Mouse (Mus musculus) G1E (cell line): ENCODE measurements at regions not wholly inside any gene's neighbourhood (a gene's known extent, or its start where the extent isn't known, plus 50 kb on each side); places are given as distances from the start of the nearest gene placed in this dataset.

Experiments
- ATAC-seq: 2 replicates; pipeline ENCODE4 v1.8.0; 2016; ENCODE audit warnings: mild to moderate bottlenecking; ENCODE audit not compliant: insufficient number of reproducible peaks, poor library complexity, low FRiP score, severe bottlenecking; ENCODE audit errors: extremely low read depth
- DNase-seq: peaks from one replicate; pipeline ENCODE4 v3.0.0; 2012; ENCODE audit warnings: low spot score
- H3K27me3 ChIP-seq: 2 replicates; pipeline ENCODE4 v1.6.1; 2012; ENCODE audit warnings: mild to moderate bottlenecking, low read length, inconsistent platforms; ENCODE audit not compliant: insufficient read depth
- H3K36me3 ChIP-seq: replicated peaks from 2 replicates; pipeline ENCODE3; 2012; ENCODE audit warnings: mild to moderate bottlenecking, inconsistent platforms
- H3K4me1 ChIP-seq: 2 replicates; pipeline ENCODE4 v1.6.1; 2012; ENCODE audit warnings: low read depth, low read length, inconsistent platforms, mixed read lengths; ENCODE audit not compliant: insufficient read depth
- H3K4me3 ChIP-seq: 2 replicates; pipeline ENCODE4 v1.5.1; 2012; ENCODE audit warnings: low read depth, mild to moderate bottlenecking, inconsistent platforms, low read length, moderate library complexity, mixed read lengths
- H3K9me3 ChIP-seq: replicated peaks from 2 replicates; pipeline ENCODE4 v1.6.1; 2012; ENCODE audit warnings: inconsistent platforms
- CTCF ChIP-seq: IDR thresholded peaks from 2 replicates; pipeline ENCODE4 v1.5.1; 2012; ENCODE audit warnings: low read depth, low read length, inconsistent platforms, mixed read lengths
- GATA1 ChIP-seq: IDR thresholded peaks from 2 replicates; pipeline ENCODE4 v1.6.1; 2012; ENCODE audit warnings: borderline replicate concordance, low read length, inconsistent platforms, mixed read lengths
- GATA2 ChIP-seq: IDR thresholded peaks from 2 replicates; pipeline ENCODE4 v1.6.1; 2012; ENCODE audit warnings: low read depth, low read length, inconsistent platforms, borderline replicate concordance
- POLR2AphosphoS5 ChIP-seq: IDR thresholded peaks from 2 replicates; pipeline ENCODE4 v1.6.1; 2012; ENCODE audit warnings: low read depth, low read length, inconsistent platforms; ENCODE audit not compliant: insufficient replicate concordance
- TAL1 ChIP-seq: conservative IDR thresholded peaks from 2 replicates; pipeline ENCODE4 v1.6.1; 2012; ENCODE audit warnings: low read depth, low read length, inconsistent platforms, mixed read lengths

DNA sequence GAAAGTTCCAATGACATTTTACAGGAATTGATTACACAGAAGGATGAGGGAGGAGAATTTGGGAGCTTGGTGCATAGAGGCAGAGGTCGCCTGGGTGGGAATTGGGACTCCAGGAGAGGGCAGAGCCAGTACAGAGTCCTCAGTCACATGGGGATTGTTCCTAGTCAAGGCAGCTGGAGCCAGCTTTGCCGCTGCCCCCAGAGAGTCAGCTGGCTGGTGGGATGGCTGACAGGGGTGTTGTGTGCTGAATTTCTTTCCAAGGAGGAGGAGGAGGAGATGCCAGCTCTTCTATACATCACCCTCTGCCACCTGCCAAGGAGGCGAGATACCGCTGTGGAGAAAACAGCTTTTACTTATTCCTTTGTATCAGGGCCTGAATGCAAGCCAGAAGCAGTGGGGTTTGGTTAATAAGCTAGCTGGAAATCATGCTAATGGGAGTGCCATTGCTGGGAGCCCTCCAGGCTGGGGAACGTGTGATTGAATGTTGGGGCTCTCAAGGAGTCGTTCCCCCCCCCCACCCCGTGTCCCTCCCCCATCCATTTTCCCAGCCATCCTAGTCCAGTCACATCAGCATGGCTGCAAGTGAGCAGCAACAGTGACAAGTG lies 78.8 kb upstream of the Dlx2 start:
- Histone ChIP-seq H3K36me3 (no peaks in the 10 kb centered on the region), H3K4me1 (no peaks in the 10 kb centered on the region), H3K27me3 (peaks cover 19% of the 10 kb centered on the region; the same call in 1 of the 2 replicates), H3K4me3 (no peak overlapping the region), H3K9me3 (no peaks in the 10 kb centered on the region)
- ATAC-seq (no peak), DNase-seq (no peak)
- TF ChIP-seq TAL1 (no peak), GATA1 (no peak), CTCF (no peak), GATA2 (no peak), POLR2AphosphoS5 (no peak)

DNA sequence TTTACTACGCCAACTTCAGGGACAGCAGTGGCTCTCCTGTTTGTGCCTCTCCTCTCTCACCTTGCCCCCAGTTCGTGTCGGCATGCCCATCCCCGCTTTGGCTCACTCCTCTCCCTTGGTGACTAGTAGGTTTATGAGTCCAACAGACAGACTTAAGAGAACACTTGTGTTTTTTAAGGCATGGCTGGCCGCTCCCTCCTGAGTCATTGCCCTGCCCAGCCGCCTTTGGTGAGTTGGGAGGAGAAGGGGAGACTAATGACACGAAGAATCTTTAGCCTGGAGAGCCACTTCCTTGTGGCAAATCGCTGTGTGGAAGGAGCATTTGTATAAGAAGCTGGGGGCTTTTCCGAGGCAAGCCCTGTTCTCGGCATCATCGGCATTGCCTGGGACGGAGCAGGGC lies 79.8 kb upstream of the Dlx2 start:
- Histone ChIP-seq H3K9me3 (no peaks in the 10 kb centered on the region), H3K36me3 (no peaks in the 10 kb centered on the region), H3K4me3 (no peak overlapping the region), H3K4me1 (no peaks in the 10 kb centered on the region), H3K27me3 (peaks cover 19% of the 10 kb centered on the region; the same call in 1 of the 2 replicates)
- TF ChIP-seq POLR2AphosphoS5, result no peak
- no peak for TF ChIP-seq GATA2
- no peak for TF ChIP-seq CTCF
- no peak for TF ChIP-seq GATA1
- no peak for TF ChIP-seq TAL1
- ATAC-seq (no peak), DNase-seq (no peak)

DNA sequence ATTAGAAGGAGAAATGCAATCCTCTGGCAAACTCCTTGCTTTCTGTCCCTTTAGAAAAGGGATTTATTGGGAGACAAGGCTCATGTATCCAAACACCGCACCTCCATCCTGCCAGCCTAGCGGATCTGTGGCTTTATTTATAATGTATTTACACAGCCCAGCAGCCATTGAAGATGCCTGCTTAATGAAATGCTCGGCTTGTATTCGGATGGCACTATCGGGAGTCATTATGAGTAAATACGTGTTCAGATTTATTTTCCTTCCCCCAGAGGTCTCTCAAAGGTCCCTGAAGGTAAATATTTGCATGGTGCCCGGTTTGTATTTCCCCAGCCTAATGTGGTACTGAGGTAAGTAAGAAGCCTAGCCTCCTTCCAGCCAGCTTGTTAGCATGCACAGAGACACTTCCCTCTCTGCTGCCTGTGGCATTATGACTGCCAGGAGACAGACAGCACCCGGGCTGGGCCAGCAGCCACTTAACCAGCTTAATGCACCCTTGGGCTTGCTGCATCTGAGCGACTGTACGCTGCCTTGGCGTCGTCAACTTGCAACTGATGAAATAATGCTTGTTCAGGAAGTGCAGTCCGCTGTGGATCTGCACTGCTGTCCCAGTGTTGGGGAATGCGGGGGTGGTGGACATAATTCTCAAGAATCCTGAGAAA lies 80.7 kb upstream of the Dlx2 start:
- Histone ChIP-seq H3K27me3 (peaks cover 19% of the 10 kb centered on the region; the same call in 1 of the 2 replicates), H3K36me3 (no peaks in the 10 kb centered on the region), H3K9me3 (no peaks in the 10 kb centered on the region), H3K4me1 (no peaks in the 10 kb centered on the region), H3K4me3 (no peak overlapping the region)
- ATAC-seq (no peak), DNase-seq (no peak)
- TF ChIP-seq GATA1, result no peak

DNA sequence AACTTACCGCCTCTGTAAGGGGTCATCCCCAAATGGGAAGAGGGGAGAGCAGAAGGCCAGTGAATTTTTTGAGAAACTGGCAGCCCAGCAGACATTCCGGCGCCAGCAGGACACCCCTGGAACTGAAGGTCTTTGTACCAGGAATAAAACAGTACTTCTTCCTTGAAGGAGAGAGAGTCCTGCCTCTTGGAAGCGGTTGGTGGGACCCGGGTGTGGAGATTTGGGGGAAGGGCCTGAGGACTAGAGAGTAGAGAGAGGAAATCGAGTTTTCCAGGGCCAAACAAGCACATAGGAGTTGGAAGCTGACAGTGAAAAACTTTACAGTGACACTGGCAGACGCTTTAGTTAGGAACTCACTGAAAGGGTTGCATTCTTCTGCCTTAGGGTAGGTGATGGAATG lies 82.3 kb upstream of the Dlx2 start:
- TF ChIP-seq POLR2AphosphoS5 (no peak), CTCF (no peak), TAL1 (no peak), GATA1 (no peak), GATA2 (no peak)
- Histone ChIP-seq H3K4me1 (no peaks in the 10 kb centered on the region), H3K9me3 (no peaks in the 10 kb centered on the region), H3K4me3 (no peak overlapping the region), H3K27me3 (peaks cover 22% of the 10 kb centered on the region), H3K36me3 (no peaks in the 10 kb centered on the region)
- DNase-seq (no peak), ATAC-seq (no peak)

DNA sequence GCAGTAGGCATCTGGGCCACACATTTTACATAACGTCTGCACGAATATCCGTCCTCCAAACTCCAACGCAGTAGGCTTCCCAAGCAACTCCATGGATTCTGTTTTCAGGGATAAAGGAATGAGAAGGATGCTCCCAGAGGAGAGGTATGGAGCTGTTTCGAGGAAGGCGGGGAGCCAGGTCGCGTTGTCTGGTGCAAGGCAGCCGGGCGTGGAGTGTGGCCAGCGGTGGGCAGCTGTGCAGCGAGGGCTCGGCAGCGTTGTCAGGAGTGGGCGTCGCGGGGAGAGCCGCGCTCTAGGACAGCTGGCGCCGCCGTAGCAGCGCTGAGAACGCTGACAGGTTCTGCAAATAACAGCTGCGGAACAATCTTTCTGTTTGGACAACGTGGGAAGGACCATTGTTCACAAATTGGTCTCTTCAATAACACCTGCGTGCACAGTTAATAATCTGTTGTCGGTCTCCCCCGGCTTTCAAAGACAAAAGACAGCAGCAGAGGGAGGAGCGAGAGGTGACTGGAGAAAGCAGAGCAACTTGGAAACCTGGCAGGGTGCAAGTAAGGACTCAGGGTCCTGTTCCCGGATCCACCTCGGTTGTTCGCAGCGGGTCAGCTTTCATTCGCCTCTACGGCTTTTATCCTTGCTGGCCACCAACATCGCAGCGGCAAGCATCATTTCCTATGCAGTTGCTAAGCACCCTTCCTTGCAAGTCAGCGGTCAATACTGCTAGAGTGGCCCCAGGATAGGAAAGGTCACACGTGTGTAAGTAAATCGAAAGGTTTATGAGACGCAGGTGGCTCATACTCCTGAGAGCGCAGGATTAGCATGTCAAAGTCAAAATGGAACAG lies 83.0 kb upstream of the Dlx2 start:
- Histone ChIP-seq H3K4me1 (no peaks in the 10 kb centered on the region), H3K36me3 (no peaks in the 10 kb centered on the region), H3K27me3 (peaks cover 22% of the 10 kb centered on the region), H3K9me3 (no peaks in the 10 kb centered on the region), H3K4me3 (no peak overlapping the region)
- no peak for DNase-seq
- TF ChIP-seq TAL1, result no peak
- TF ChIP-seq GATA2, result no peak
- no peak for TF ChIP-seq GATA1
- no peak for TF ChIP-seq POLR2AphosphoS5
- no peak for TF ChIP-seq CTCF
- no peak for ATAC-seq

DNA sequence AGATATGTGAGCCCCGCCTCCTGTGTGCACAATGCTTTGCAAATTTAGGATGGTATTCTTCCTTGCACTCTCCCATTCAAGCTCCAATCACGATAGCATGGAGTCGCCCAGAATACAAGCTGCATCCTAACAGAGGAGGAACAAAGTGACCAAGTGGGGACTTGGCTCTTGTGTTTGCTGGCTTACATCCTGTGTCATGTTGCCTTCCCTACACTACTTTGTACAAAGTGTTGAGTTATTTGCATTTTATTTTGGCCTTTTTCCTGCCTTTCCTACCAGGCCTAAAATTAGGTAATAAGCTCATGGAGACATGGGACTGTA lies 83.5 kb upstream of the Dlx2 start:
- no peak for DNase-seq
- Histone ChIP-seq H3K27me3 (peaks cover 23% of the 10 kb centered on the region), H3K9me3 (no peaks in the 10 kb centered on the region), H3K4me3 (no peak overlapping the region), H3K36me3 (no peaks in the 10 kb centered on the region), H3K4me1 (no peaks in the 10 kb centered on the region)
- TF ChIP-seq TAL1, result no peak
- no peak for TF ChIP-seq GATA1
- no peak for TF ChIP-seq POLR2AphosphoS5
- TF ChIP-seq CTCF, result no peak
- no peak for TF ChIP-seq GATA2
- no peak for ATAC-seq
